Mouse (Mus musculus): ENCODE results near the gene Gm26741. TPM values are rescaled to one million over a fixed set of nuclear protein-coding genes. Genes with fewer than 3 reads are reported as not detected.
"Not testable (repeated sequence)": the region's sequence is repeated elsewhere in the genome, so short reads cannot be mapped to it uniquely, and the experiment has no call there.

Gm26741 gene
- polyA plus RNA-seq (2016; fragmentation: Nextera tagmentation; extraction: Ambion mirVana), result not detected in 2 replicates

- Histone ChIP-seq H3K4me1 (no peaks in the 10 kb centered on the region), H3K27me3 (no peaks in the 10 kb centered on the region), H3K4me3 (replicated peaks) (no peak within 1 kb of the TSS), H3K9me3 (no peaks in the 10 kb centered on the region), H3K4me2 (no peak within 1 kb of the TSS), H3K36me3 (replicated peaks) (peaks cover 9% of the 10 kb centered on the region; the same call in 1 of the 2 replicates), H3K27ac (no peak within 1 kb of the TSS), H3K9ac (no peak within 1 kb of the TSS)
- 92% methylated on average over 2 of the region's 2 CpGs for WGBS
- ATAC-seq (ENCODE audit: low FRiP score), result no peak
Measured at GRCm38 (mm10) chr10:52358467-52358866, at the start of gene Gm26741. Gene Gm26741 (plus strand): TSS chr10:52358767.

GRCm38 (mm10) chr10:52309196-52309595 lies 49.4 kb upstream of the Gm26741 start:
- H3K27me3 ChIP-seq, result no peaks in the 10 kb centered on the region
- peaks cover 22% of the 10 kb centered on the region for H3K36me3 ChIP-seq (replicated peaks)
- WGBS, result 84% methylated on average over 8 of the region's 8 CpGs
- no peak overlapping the region for H3K4me3 ChIP-seq (replicated peaks)
- no peak for ATAC-seq (ENCODE audit: low FRiP score)
- H3K27ac ChIP-seq, result no peak overlapping the region
- no peaks in the 10 kb centered on the region for H3K4me1 ChIP-seq
- H3K9ac ChIP-seq, result no peak overlapping the region
- H3K9me3 ChIP-seq, result no peaks in the 10 kb centered on the region
- no peak overlapping the region for H3K4me2 ChIP-seq

- Histone ChIP-seq H3K9me3 (no peaks in the 10 kb centered on the region), H3K4me3 (replicated peaks) (no peak overlapping the region), H3K4me2 (no peak overlapping the region), H3K36me3 (replicated peaks) (peaks cover 38% of the 10 kb centered on the region), H3K27me3 (no peaks in the 10 kb centered on the region), H3K9ac (no peak overlapping the region), H3K4me1 (no peaks in the 10 kb centered on the region), H3K27ac (no peak overlapping the region)
- no peak for ATAC-seq (ENCODE audit: low FRiP score)
- WGBS, result 93% methylated on average over 28 of the region's 28 CpGs
Measured at GRCm38 (mm10) chr10:52319506-52320286, 38.9 kb upstream of the Gm26741 start.

GRCm38 (mm10) chr10:52321918-52322317 lies 36.6 kb upstream of the Gm26741 start:
- H3K4me1 ChIP-seq, result no peaks in the 10 kb centered on the region
- no peak overlapping the region for H3K4me3 ChIP-seq (replicated peaks)
- no peaks in the 10 kb centered on the region for H3K27me3 ChIP-seq
- H3K9me3 ChIP-seq, result no peaks in the 10 kb centered on the region
- no peak overlapping the region for H3K4me2 ChIP-seq
- H3K36me3 ChIP-seq (replicated peaks), result peaks cover 30% of the 10 kb centered on the region
- WGBS, result 87% methylated on average over 3 of the region's 3 CpGs
- ATAC-seq (ENCODE audit: low FRiP score), result no peak
- H3K27ac ChIP-seq, result no peak overlapping the region
- H3K9ac ChIP-seq, result no peak overlapping the region

- no peak overlapping the region for H3K9ac ChIP-seq
- H3K4me2 ChIP-seq, result no peak overlapping the region
- H3K4me1 ChIP-seq, result no peaks in the 10 kb centered on the region
- 0% methylated on average over 1 of the region's 1 CpGs for WGBS
- no peak overlapping the region for H3K27ac ChIP-seq
- H3K4me3 ChIP-seq (replicated peaks), result no peak overlapping the region
- ATAC-seq (ENCODE audit: low FRiP score), result no peak
- H3K36me3 ChIP-seq (replicated peaks), result peaks cover 5% of the 10 kb centered on the region; the same call in 1 of the 2 replicates
- H3K9me3 ChIP-seq, result no peaks in the 10 kb centered on the region
- no peaks in the 10 kb centered on the region for H3K27me3 ChIP-seq
Measured at GRCm38 (mm10) chr10:52331007-52331406, 27.6 kb upstream of the Gm26741 start.

GRCm38 (mm10) chr10:52343324-52343723 lies 15.2 kb upstream of the Gm26741 start:
- not testable (repeated sequence) for H3K27ac ChIP-seq; H3K4me2 ChIP-seq; H3K4me1 ChIP-seq; H3K27me3 ChIP-seq; H3K9me3 ChIP-seq; ATAC-seq (ENCODE audit: low FRiP score); H3K4me3 ChIP-seq (replicated peaks); H3K9ac ChIP-seq
- 90% methylated on average over 4 of the region's 4 CpGs for WGBS
- H3K36me3 ChIP-seq (replicated peaks), result peaks cover 60% of the 10 kb centered on the region

GRCm38 (mm10) chr10:52353184-52353583 lies 5.4 kb upstream of the Gm26741 start:
- H3K4me2 ChIP-seq, result no peak overlapping the region
- no peak for ATAC-seq (ENCODE audit: low FRiP score)
- 74% methylated on average over 9 of the region's 9 CpGs for WGBS
- H3K9ac ChIP-seq, result no peak overlapping the region
- no peak overlapping the region for H3K27ac ChIP-seq
- H3K4me1 ChIP-seq, result no peaks in the 10 kb centered on the region
- H3K36me3 ChIP-seq (replicated peaks), result peaks cover 33% of the 10 kb centered on the region
- no peaks in the 10 kb centered on the region for H3K9me3 ChIP-seq
- H3K4me3 ChIP-seq (replicated peaks), result no peak overlapping the region
- no peaks in the 10 kb centered on the region for H3K27me3 ChIP-seq

GRCm38 (mm10) chr10:52360241-52360735 lies 1.7 kb downstream of the Gm26741 start:
- Histone ChIP-seq H3K9me3 (no peaks in the 10 kb centered on the region), H3K9ac (no peak overlapping the region), H3K4me1 (no peaks in the 10 kb centered on the region), H3K27ac (no peak overlapping the region), H3K27me3 (no peaks in the 10 kb centered on the region), H3K36me3 (replicated peaks) (peaks cover 9% of the 10 kb centered on the region; the same call in 1 of the 2 replicates), H3K4me3 (replicated peaks) (no peak overlapping the region), H3K4me2 (no peak overlapping the region)
- ATAC-seq (ENCODE audit: low FRiP score), result no peak
- WGBS, result 97% methylated on average over 4 of the region's 4 CpGs

GRCm38 (mm10) chr10:52360862-52361609 lies 2.5 kb downstream of the Gm26741 start:
- Histone ChIP-seq H3K27ac (no peak overlapping the region), H3K4me1 (no peaks in the 10 kb centered on the region), H3K27me3 (no peaks in the 10 kb centered on the region), H3K9ac (no peak overlapping the region), H3K9me3 (no peaks in the 10 kb centered on the region), H3K36me3 (replicated peaks) (0 out of 2 replicates have a peak, but pooled peaks cover 3% of the 10 kb centered on the region), H3K4me2 (no peak overlapping the region), H3K4me3 (replicated peaks) (no peak overlapping the region)
- no peak for ATAC-seq (ENCODE audit: low FRiP score)
- WGBS, result 87% methylated on average over 9 of the region's 9 CpGs

GRCm38 (mm10) chr10:52368376-52368775 lies 9.8 kb downstream of the Gm26741 start:
- Histone ChIP-seq H3K4me1 (no peaks in the 10 kb centered on the region), H3K4me3 (replicated peaks) (no peak overlapping the region), H3K9ac (no peak overlapping the region), H3K4me2 (no peak overlapping the region), H3K27me3 (no peaks in the 10 kb centered on the region), H3K27ac (no peak overlapping the region), H3K9me3 (no peaks in the 10 kb centered on the region), H3K36me3 (replicated peaks) (no peaks in the 10 kb centered on the region)
- no peak for ATAC-seq (ENCODE audit: low FRiP score)
- WGBS, result 92% methylated on average over 4 of the region's 4 CpGs

GRCm38 (mm10) chr10:52373834-52374233 lies 15.3 kb downstream of the Gm26741 start:
- Histone ChIP-seq H3K27me3 (no peaks in the 10 kb centered on the region), H3K27ac (no peak overlapping the region), H3K9ac (no peak overlapping the region), H3K4me3 (replicated peaks) (no peak overlapping the region), H3K4me2 (no peak overlapping the region), H3K36me3 (replicated peaks) (no peaks in the 10 kb centered on the region), H3K4me1 (no peaks in the 10 kb centered on the region), H3K9me3 (no peaks in the 10 kb centered on the region)
- ATAC-seq (ENCODE audit: low FRiP score), result no peak
- WGBS, result 93% methylated on average over 4 of the region's 4 CpGs

GRCm38 (mm10) chr10:52374651-52375050 lies 16.1 kb downstream of the Gm26741 start:
- H3K27ac ChIP-seq, result no peak overlapping the region
- no peak overlapping the region for H3K4me3 ChIP-seq (replicated peaks)
- H3K4me2 ChIP-seq, result no peak overlapping the region
- H3K9ac ChIP-seq, result no peak overlapping the region
- no peak for ATAC-seq (ENCODE audit: low FRiP score)
- peaks cover 5% of the 10 kb centered on the region for H3K4me1 ChIP-seq
- no peaks in the 10 kb centered on the region for H3K27me3 ChIP-seq
- H3K36me3 ChIP-seq (replicated peaks), result no peaks in the 10 kb centered on the region
- H3K9me3 ChIP-seq, result no peaks in the 10 kb centered on the region
